Mouse (Mus musculus) telencephalon, adult 2 months (tissue): ENCODE results near the gene Kank4.
"Not testable (repeated sequence)": the region's sequence is repeated elsewhere in the genome, so short reads cannot be mapped to it uniquely, and the experiment has no call there.

Experiments
- DNase-seq: peaks from one replicate; pipeline ENCODE4 v3.0.0-alpha.2; 2011; ENCODE audit warnings: low read depth, low spot score

The Kank4 gene

GRCm38 (mm10) chr4:98817184-98817911 is at the start of gene Kank4:
Gene Kank4, minus strand, starts transcription at chr4:98817537.
- DNase-seq = no peak

DNA sequence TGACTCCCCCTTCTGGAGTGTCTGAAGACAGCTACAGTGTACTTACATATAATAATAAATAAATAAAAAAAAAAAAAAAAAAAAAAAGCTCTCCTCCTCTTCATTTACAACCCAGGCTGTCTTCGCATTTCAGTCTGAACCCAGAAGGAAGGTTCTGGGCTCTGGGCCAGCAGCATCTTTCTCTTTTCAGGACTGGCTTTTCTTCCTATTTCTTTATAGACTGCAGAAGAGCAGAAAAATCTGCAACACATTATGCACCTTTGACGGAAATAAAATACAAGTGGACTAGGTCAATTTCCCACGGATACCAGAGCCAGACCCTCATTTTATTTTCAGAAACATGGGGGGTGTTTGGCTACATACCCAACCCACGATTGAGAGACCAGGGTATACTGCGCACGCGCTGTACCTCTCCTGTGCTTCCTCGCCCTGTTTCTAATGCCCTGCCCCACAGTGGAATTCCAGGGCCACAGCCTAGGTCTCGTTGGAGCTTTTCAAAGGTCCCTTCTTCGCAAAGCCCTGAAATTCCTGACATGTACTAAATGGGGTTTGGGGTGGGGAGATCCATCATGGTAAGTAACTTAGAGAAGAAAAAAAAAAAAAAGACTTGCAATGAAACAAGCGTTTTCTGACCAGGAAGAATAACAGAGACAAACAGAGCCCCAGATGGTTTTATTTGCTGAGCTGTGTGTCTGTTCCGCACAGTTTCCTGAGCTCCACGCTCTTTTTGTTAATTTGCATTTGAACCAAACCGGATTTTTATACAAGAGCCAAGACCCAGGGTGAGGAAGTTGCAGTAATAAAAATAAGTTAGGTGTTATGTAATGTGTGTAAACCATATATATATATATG is 48.3 kb upstream of the Kank4 start:
- DNase-seq = no peak

DNA sequence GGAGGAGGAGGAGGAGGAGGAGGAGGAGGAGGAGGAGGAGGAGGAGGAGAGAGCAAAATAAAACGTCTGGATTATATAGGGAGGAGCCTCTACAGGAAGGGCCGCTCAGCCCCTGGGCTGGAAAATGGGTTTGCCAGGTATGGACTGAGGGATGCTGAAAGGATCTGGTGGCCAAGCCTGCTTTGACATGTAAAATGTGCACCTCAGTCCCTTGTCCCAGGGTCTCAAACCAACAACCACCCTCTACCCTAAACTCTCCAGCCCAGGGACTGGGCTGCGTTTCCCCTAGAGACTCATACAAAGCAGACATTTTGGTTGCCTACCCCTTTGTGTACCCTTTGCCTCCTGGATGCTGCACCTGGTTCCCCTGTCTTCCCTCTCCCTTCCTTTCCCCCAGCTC is 47.2 kb upstream of the Kank4 start:
- no peak for DNase-seq

GRCm38 (mm10) chr4:98864094-98864493 is 46.8 kb upstream of the Kank4 start:
- no peak for DNase-seq

DNA sequence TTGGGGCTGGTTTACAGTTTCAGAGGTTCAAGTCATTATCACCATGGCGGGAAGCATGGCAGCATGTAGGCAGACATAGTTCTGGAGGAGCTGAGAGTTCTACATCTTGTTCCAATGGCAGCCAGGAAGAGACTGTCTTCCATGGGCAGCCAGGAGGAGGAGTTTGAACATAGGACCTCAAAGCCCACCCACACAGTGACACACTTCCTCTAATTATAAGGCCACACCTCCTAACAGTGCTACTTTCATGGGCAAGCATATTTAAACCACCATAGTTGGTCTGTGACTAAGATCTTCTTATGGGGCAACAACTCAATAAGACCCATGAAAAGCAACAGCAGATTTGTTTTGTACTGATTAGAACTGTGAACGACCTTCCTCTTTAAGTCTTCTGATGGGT is 46.1 kb upstream of the Kank4 start:
- no peak for DNase-seq

GRCm38 (mm10) chr4:98858151-98858855 is 41.0 kb upstream of the Kank4 start:
- DNase-seq = no peak

DNA sequence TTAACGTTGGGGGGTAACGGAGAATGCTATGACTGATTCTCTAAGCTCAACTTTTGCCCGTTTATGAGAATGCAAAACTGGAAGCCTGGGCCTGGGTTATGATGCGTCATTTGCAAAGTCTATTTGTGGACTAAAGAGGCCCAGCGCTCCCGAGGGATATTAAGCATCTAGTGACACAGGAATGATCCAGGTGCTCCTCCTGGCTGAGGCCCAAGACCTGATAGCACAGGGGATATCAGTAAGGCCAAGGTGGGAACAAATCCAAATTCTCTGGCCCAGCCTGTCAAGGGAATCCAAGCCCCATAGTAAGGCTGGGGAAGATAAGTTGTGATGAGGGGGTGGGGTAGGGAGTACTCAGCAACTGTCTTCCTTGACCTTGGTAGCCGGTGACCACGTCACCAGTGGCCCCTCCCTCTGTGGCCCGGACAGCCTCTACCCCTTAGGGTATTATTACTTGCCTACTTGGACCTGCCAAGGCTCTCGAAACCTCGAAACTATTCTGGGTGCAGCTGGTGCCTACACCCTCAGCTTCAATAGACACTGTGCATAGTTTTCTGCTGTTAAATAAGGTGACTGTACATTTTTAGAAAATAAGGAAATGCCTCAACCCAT is 39.8 kb upstream of the Kank4 start:
- DNase-seq = no peak

GRCm38 (mm10) chr4:98853926-98854325 is 36.6 kb upstream of the Kank4 start:
- DNase-seq = no peak

DNA sequence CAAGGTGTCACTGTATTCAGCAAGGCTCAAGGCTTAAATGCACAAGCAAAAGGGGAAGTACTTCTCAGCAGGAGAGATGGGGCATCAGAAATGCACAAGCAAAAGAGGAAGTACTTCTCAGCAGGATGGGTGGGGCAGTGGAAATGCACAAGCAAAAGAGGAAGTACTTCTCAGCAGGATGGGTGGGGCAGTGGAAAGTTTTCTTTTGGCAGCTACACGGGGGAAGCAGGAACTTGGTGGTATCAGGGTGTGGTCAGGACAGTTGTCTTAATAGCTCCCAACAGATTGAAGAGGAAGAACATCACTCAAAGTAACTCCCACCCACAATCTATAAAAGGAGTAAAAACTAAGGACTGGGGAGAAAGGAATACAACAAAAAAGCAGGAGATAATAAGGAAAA is 33.1 kb upstream of the Kank4 start:
- DNase-seq = not testable (repeated sequence)

- DNase-seq = peak; percentile 18
Observed at GRCm38 (mm10) chr4:98847120-98847885, 30.0 kb upstream of the Kank4 start.

DNA sequence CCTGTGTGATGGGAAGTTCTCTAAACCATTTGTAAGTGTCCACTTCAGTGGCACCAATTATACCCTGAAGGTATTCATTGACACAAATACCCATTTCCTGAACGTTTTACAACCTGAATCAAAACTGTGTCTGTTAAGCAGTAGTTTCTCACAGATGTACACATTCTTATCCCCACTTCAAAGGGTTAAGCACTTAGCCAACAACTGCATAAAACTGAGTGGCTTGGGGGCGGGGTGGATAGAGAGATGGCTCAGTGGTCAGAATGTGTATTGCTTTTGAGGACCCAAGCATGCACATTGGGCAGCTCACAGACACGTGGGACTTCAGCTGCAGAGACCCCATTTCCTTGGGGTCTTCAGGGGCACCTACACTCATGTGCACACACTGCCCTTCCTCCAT is 29.1 kb upstream of the Kank4 start:
- DNase-seq = no peak

GRCm38 (mm10) chr4:98845687-98846125 is 28.4 kb upstream of the Kank4 start:
- no peak for DNase-seq

DNA sequence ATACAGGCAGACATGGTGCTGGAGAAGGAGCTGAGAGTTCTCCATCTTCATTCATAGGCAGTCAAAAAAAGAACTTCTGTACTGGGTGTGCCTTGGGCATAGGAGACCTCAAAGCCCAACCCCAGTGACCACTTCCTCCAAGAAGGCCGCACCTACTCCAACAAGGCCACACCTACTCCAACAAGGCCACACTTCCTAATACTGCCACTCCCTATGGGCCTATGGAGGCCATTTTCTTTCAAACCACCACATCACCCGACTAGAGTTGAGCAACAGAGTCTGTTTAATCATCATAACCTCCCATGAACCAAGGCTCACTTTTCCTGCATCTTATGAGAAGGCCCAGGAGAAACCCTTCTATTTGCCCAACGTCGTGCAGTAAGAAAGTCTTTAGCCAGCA is 27.9 kb upstream of the Kank4 start:
- DNase-seq = no peak

DNA sequence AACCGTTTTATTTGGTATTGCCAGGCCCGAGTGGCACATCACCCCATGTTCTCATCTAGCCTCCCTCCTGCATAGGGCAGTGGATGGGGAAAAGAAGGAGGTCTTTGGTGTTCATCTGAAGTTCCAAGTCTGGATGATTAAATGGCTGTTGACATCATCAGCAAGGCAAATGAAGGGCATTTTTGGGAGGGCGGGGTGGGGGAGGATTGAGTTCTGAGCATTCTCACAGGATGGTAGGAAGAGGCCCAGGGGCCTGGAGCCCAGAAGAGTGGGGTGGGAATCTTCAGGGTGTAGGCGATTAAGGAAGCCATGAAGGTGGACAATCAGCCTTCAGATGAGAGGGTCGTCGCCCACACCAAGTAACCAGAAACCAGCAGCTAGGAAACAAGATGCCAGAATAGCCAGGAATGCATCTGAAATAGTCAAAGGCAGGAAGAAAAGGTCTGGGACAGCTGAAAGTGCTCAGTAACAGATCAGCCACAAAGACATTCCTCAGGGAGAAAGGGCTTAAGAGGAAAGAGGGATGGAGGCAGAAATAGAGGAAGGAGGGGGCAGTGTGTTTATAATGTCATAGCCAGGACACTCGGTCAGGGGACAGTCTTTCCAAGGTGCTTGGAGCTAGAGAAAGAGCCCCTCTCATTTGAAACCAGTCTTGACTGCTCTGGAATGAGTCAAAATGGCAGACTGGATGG is 26.7 kb upstream of the Kank4 start:
- no peak for DNase-seq

DNA sequence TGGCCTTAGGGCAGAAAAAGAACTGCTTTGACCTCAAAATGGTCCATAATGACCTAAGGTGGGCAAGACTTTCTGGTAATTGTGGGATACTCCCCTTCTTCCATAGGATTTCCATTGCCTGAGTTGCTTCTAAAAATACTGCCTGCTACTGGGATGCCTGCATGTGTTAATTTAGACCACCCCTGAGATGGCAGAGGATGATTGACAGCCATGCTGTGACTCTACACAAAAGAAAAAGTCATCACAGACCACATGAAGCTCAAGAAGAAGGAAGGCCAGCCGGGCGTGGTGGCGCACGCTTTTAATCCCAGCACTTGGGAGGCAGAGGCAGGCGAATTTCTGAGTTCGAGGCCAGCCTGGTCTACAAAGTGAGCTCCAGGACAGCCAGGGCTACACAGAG is 23.9 kb upstream of the Kank4 start:
- DNase-seq = not testable (repeated sequence)

- no peak for DNase-seq
Observed at GRCm38 (mm10) chr4:98840526-98840925, 23.2 kb upstream of the Kank4 start.

DNA sequence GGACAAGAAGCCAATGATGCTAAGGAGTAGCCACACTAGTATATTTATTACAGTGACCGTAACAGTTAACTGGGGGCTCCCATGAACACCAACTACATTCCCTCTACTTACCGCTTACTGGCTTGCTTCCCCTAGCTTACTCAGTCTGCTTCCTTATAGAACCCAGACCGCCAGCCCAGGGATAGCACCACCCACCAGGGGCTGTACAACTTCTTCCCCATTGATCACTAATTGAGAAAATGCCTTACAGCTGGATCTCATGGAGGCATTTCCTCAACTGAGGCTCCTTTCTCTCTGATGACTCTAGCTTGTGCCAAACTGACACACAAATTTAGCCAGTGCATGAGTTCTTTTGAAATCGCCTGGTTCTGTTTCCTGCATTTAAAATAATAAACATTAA is 21.6 kb upstream of the Kank4 start:
- DNase-seq = no peak

GRCm38 (mm10) chr4:98837715-98838505 is 20.6 kb upstream of the Kank4 start:
- no peak for DNase-seq

GRCm38 (mm10) chr4:98836519-98836918 is 19.2 kb upstream of the Kank4 start:
- DNase-seq = no peak

DNA sequence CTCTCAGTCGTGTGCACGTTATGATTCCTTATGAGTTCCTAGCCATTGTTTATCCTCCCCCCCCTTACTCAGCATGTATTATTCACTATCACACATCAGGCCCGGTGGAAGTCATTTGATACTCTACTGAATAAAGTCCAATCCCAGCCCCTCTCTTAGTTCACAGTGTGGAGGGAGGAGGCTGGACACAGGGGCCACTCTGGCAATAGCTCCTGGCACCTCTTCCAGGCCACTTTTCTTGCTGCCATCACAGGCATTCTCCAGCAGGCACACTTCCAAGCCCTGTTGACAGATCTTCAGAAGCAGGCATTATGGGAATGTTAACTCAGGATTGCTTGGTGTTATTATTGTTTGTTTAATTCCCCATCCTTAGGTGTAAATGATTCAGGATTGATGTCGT is 17.4 kb upstream of the Kank4 start:
- DNase-seq = no peak
